Mouse (Mus musculus) CH12.LX (cell line): ENCODE results near the gene Calhm3. TPM values are rescaled to one million over a fixed set of nuclear protein-coding genes. Genes with fewer than 3 reads are reported as not detected.

Experiments
- DNase-seq: peaks from one replicate; pipeline ENCODE4 v3.0.0-alpha.2; 2013; ENCODE audit errors: extremely low read depth
- H3K27ac ChIP-seq: 2 replicates; pipeline ENCODE4 v1.5.1; 2012; ENCODE audit warnings: low read depth, mild to moderate bottlenecking, control low read depth, moderate library complexity; ENCODE audit not compliant: insufficient read depth
- H3K27me3 ChIP-seq: replicated peaks from 2 replicates; pipeline ENCODE3; 2012; ENCODE audit warnings: inconsistent platforms
- H3K36me3 ChIP-seq, 2 experiments: replicated peaks in 1 of 2; 2 replicates each; pipeline versions ENCODE3 to v1.6.1; 2012; ENCODE audit warnings: inconsistent platforms in 1 of 2, low read length in 1 of 2, mild to moderate bottlenecking in 1 of 2, mixed read lengths in 1 of 2, moderate library complexity in 1 of 2; ENCODE audit not compliant: control insufficient read depth in 1 of 2, insufficient read depth in 1 of 2
- H3K4me1 ChIP-seq, 2 experiments: 2 replicates each; pipeline ENCODE4 v1.6.1; 2012; ENCODE audit warnings: inconsistent platforms in 1 of 2, moderate library complexity in 1 of 2; ENCODE audit not compliant: insufficient read depth in 2 of 2, control insufficient read depth in 1 of 2
- H3K4me2 ChIP-seq: 2 replicates; pipeline ENCODE4 v1.6.1; 2012; ENCODE audit warnings: low read depth, mild to moderate bottlenecking, control low read depth; ENCODE audit not compliant: poor library complexity, insufficient read depth, severe bottlenecking
- H3K4me3 ChIP-seq, 3 experiments: fragments of 150-350 bp in 1 of 3; sonication (generic) in 1 of 3; replicated peaks in 1 of 3; 2 replicates each; pipeline versions ENCODE3 to v1.5.1; 2011 to 2012; ENCODE audit warnings: low read depth in 2 of 3, low read length in 2 of 3, mild to moderate bottlenecking in 2 of 3, moderate library complexity in 2 of 3, control low read depth in 1 of 3, improper control_type of control experiment in 1 of 3, inconsistent platforms in 1 of 3, mixed read lengths in 1 of 3; ENCODE audit not compliant: poor library complexity in 1 of 3
- H3K79me2 ChIP-seq: replicated peaks from 2 replicates; pipeline ENCODE4 v1.6.1; 2012; ENCODE audit warnings: mild to moderate bottlenecking, moderate library complexity; ENCODE audit not compliant: control insufficient read depth, poor library complexity, insufficient read depth, severe bottlenecking; ENCODE audit errors: extremely low read depth
- H3K9ac ChIP-seq: 2 replicates; pipeline ENCODE4 v1.6.1; 2012; ENCODE audit warnings: low read depth, mild to moderate bottlenecking, control low read depth, moderate library complexity; ENCODE audit not compliant: insufficient read depth
- H3K9me3 ChIP-seq: replicated peaks from 2 replicates; pipeline ENCODE3; 2012; ENCODE audit warnings: low read length, inconsistent platforms, mixed read lengths
- CHD2 ChIP-seq: IDR thresholded peaks from 2 replicates; pipeline ENCODE4 v1.6.1; 2011; ENCODE audit warnings: low read length, improper control_type of control experiment
- E2F4 ChIP-seq: IDR thresholded peaks from 2 replicates; pipeline ENCODE4 v1.6.1; 2011; ENCODE audit warnings: low read depth, low read length, improper control_type of control experiment; ENCODE audit not compliant: insufficient replicate concordance
- ELF1 ChIP-seq: IDR thresholded peaks from 2 replicates; pipeline ENCODE4 v1.6.1; 2014; ENCODE audit warnings: low read depth, mild to moderate bottlenecking, inconsistent platforms, low read length, improper control_type of control experiment
- EP300 ChIP-seq: IDR thresholded peaks from 2 replicates; pipeline ENCODE4 v1.6.1; 2011; ENCODE audit warnings: low read length, improper control_type of control experiment
- GABPA ChIP-seq: IDR thresholded peaks from 2 replicates; pipeline ENCODE4 v1.6.1; 2012; ENCODE audit warnings: low read depth, low read length, improper control_type of control experiment, inconsistent platforms; ENCODE audit not compliant: insufficient replicate concordance
- HCFC1 ChIP-seq: IDR thresholded peaks from 2 replicates; pipeline ENCODE4 v1.6.1; 2012; ENCODE audit warnings: low read depth, mild to moderate bottlenecking, inconsistent platforms, low read length, improper control_type of control experiment
- IRF4 ChIP-seq: IDR thresholded peaks from 2 replicates; pipeline ENCODE4 v1.6.1; 2014; ENCODE audit warnings: low read depth, mild to moderate bottlenecking, inconsistent platforms, low read length, improper control_type of control experiment
- JUND ChIP-seq: conservative IDR thresholded peaks from 2 replicates; pipeline ENCODE4 v1.6.1; 2011; ENCODE audit warnings: low read depth, low read length, improper control_type of control experiment
- KAT2A ChIP-seq: IDR thresholded peaks from 2 replicates; pipeline ENCODE4 v1.6.1; 2012; ENCODE audit warnings: low read length, improper control_type of control experiment, inconsistent platforms; ENCODE audit not compliant: insufficient replicate concordance
- MAX ChIP-seq: IDR thresholded peaks from 2 replicates; pipeline ENCODE4 v1.6.1; 2011; ENCODE audit warnings: low read length, improper control_type of control experiment
- MXI1 ChIP-seq: IDR thresholded peaks from 2 replicates; pipeline ENCODE4 v1.6.1; 2011; ENCODE audit warnings: mild to moderate bottlenecking, low read depth, low read length, improper control_type of control experiment
- MYC ChIP-seq: IDR thresholded peaks from 2 replicates; pipeline ENCODE4 v1.6.1; 2011; ENCODE audit warnings: low read depth, mild to moderate bottlenecking, improper control_type of control experiment, low read length
- NELFE ChIP-seq: IDR thresholded peaks from 2 replicates; pipeline ENCODE4 v1.6.1; 2011; ENCODE audit warnings: low read depth, low read length, improper control_type of control experiment
- PAX5 ChIP-seq: IDR thresholded peaks from 2 replicates; pipeline ENCODE4 v1.6.1; 2012; ENCODE audit warnings: low read length, inconsistent platforms, mixed read lengths
- POLR2A ChIP-seq: IDR thresholded peaks from 2 replicates; pipeline ENCODE4 v1.6.1; 2011; ENCODE audit warnings: low read depth, mild to moderate bottlenecking, improper control_type of control experiment, low read length
- RAD21 ChIP-seq: IDR thresholded peaks from 2 replicates; pipeline ENCODE4 v1.6.1; 2011; ENCODE audit warnings: low read depth, mild to moderate bottlenecking, low read length, improper control_type of control experiment, moderate library complexity
- SIN3A ChIP-seq: IDR thresholded peaks from 2 replicates; pipeline ENCODE4 v1.6.1; 2012; ENCODE audit warnings: low read length, improper control_type of control experiment, inconsistent platforms
- SMC3 ChIP-seq: IDR thresholded peaks from 2 replicates; pipeline ENCODE4 v1.6.1; 2011; ENCODE audit warnings: low read depth, low read length, improper control_type of control experiment
- TBP ChIP-seq: conservative IDR thresholded peaks from 2 replicates; pipeline ENCODE4 v1.6.1; 2011; ENCODE audit warnings: low read depth, low read length, improper control_type of control experiment
- TCF12 ChIP-seq: IDR thresholded peaks from 2 replicates; pipeline ENCODE4 v1.6.1; 2014; ENCODE audit warnings: low read depth, mild to moderate bottlenecking, inconsistent platforms, low read length, improper control_type of control experiment
- UBTF ChIP-seq: IDR thresholded peaks from 2 replicates; pipeline ENCODE4 v1.6.1; 2012; ENCODE audit warnings: low read depth, mild to moderate bottlenecking, inconsistent platforms, low read length, improper control_type of control experiment, moderate library complexity
- USF1 ChIP-seq: IDR thresholded peaks from 2 replicates; pipeline ENCODE4 v1.6.1; 2014; ENCODE audit warnings: low read depth, mild to moderate bottlenecking, inconsistent platforms, low read length, improper control_type of control experiment
- USF2 ChIP-seq: conservative IDR thresholded peaks from 2 replicates; pipeline ENCODE4 v1.6.1; 2011; ENCODE audit warnings: low read depth, low read length, improper control_type of control experiment
- ZNF384 ChIP-seq: IDR thresholded peaks from 2 replicates; pipeline ENCODE4 v1.6.1; 2012; ENCODE audit warnings: low read depth, low read length, improper control_type of control experiment, inconsistent platforms
- dilution Hi-C: fragments of 300-500 bp; cut with MboI; formaldehyde crosslinking; loops from 2 replicates; pipeline ENCODE4 v1.14.3; 2020; ENCODE audit warnings: low sequenced_read_pairs; ENCODE audit not compliant: extremely low pct_unique_long_range_greater_than_20kb, extremely low pct_ligation_motif_present
- in situ Hi-C: fragments of 300-500 bp; cut with MboI; formaldehyde crosslinking; loops from 3 replicates; pipeline ENCODE4 v1.14.3; 2019; ENCODE audit warnings: low sequenced_read_pairs, low pct_ligation_motif_present, low pct_unique_long_range_greater_than_20kb, mixed read lengths
- polyA plus RNA-seq: library from polyadenylated mRNA; unstranded; fragments of >175 nt; gene quantifications from 2 replicates; pipeline ENCODE4 v1.2.1, GENCODE M21; 2012; ENCODE audit warnings: low read depth; ENCODE audit not compliant: insufficient read length
- total RNA-seq, 2 experiments: library from RNA; depleted of rRNA; stranded (reverse); fragments of 300-350 nt in 1 of 2; fragments of >200 nt in 1 of 2; gene quantifications; 2 replicates each; pipeline ENCODE4 v1.2.3; 2012 to 2014

Gene Calhm3
- total and polyA plus RNA-seq, 3 experiments: not detected

- Histone ChIP-seq H3K4me2 (peak within 1 kb of the TSS; percentile 92), H3K36me3 (peaks cover 12 to 25% of the 10 kb centered on the region in 2 experiments), H3K4me1 (peaks cover 33 to 73% of the 10 kb centered on the region in 2 experiments), H3K4me3 (peak within 1 kb of the TSS; percentile 65 to 77 (median 68)), H3K79me2 (no peaks in the 10 kb centered on the region), H3K9ac (peak within 1 kb of the TSS; percentile 78)
- DNase-seq: peak; percentile 46
- TF ChIP-seq MYC (no peak), CHD2 (no peak), ELF1 (peak; percentile 57), RAD21 (no peak), MXI1 (peak; percentile 48), UBTF (peak; percentile 74; the same call in 1 of the 2 replicates), GABPA (no peak), PAX5 (no peak), MAX (no peak), POLR2A (peak; percentile 58), JUND (no peak), SMC3 (no peak), IRF4 (0 out of 2 replicates have a peak, but pooled peaks have one; percentile 12), NELFE (0 out of 2 replicates have a peak, but pooled peaks have one; percentile 36), KAT2A (no peak), USF2 (no peak), SIN3A (peak; percentile 53; the same call in 1 of the 2 replicates), TBP (no peak)
- TF ChIP-seq, all 38 proteins: peak for 7
- Histone ChIP-seq H3K9me3 (no peaks in the 10 kb centered on the region), H3K27me3 (peaks cover 1% of the 10 kb centered on the region), H3K27ac (peak within 1 kb of the TSS; percentile 43)
- in situ Hi-C loops (no loop called here), dilution Hi-C loops (no loop called here)
These were observed 19.7 kb downstream of the Calhm3 start, which contains the start of gene Calhm2 for GRCm38 (mm10) chr19:47137771-47138421. Gene Calhm2 (minus strand): TSS chr19:47138294.

GRCm38 (mm10) chr19:47137051-47137581 lies 20.4 kb downstream of the Calhm3 start:
- Histone ChIP-seq H3K4me2 (peak overlapping the region; percentile 92), H3K27me3 (peaks cover 1% of the 10 kb centered on the region), H3K4me1 (peaks cover 35 to 73% of the 10 kb centered on the region in 2 experiments), H3K9me3 (no peaks in the 10 kb centered on the region), H3K27ac (no peak overlapping the region; the same call in 1 of the 2 replicates), H3K36me3 (peaks cover 12 to 33% of the 10 kb centered on the region in 2 experiments), H3K9ac (peak overlapping the region; percentile 78), H3K4me3 (peak overlapping the region; percentile 65 to 77 (median 68)), H3K79me2 (no peaks in the 10 kb centered on the region)
- in situ Hi-C loops: no loop called here
- DNase-seq: peak; percentile 56
- peak; percentile 58 for TF ChIP-seq POLR2A
- no peak for TF ChIP-seq ZNF384
- TF ChIP-seq USF1: no peak
- TF ChIP-seq MAX: peak; percentile 72
- peak; percentile 28; the same call in 1 of the 2 replicates for TF ChIP-seq NELFE
- TF ChIP-seq MYC: peak; percentile 79; the same call in 1 of the 2 replicates
- TF ChIP-seq MXI1: peak; percentile 84
- TF ChIP-seq TCF12: peak; percentile 11; the same call in 1 of the 2 replicates
- 0 out of 2 replicates have a peak, but pooled peaks have one; percentile 14 for TF ChIP-seq EP300
- no peak for TF ChIP-seq HCFC1
- TF ChIP-seq E2F4: no peak
- dilution Hi-C loops: no loop called here
